Mouse (Mus musculus): ENCODE measurements around the gene Gls. TPM values are rescaled to one million over a fixed set of nuclear protein-coding genes. Genes with fewer than 3 reads are reported as not detected.

The Gls gene
- total and polyA plus RNA-seq, 2 experiments from 2014 or later: 13.7 to 83.4 TPM

DNA sequence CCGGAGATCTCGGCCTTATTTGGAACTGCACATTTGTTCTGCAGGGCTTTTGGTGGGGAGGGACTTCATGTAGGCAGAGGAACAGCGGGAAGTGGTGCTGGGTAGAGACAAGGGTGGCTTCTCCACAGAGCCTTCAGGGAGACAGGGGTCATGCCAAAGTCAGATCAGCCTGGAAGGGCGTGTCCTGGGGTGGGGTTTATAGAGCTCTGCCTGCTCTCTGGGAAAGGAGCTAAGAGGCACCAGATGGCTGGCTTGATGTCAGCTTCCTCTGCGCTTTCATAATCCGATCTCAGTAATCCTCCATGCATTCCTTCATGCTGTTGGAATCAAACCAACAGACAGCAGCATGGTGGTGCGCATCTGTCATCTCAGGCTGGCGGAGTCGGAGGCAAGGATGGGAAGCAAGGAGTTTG, 83.1 kb downstream of the Gls start:
- ATAC-seq (ENCODE audit: insufficient read depth, low read depth): peak; percentile 39; the same call in 1 of the 2 replicates
- H3K4me3 ChIP-seq (ENCODE audit: low read depth, low read length): no peak overlapping the region
- H3K4me1 ChIP-seq (ENCODE audit: control insufficient read depth, insufficient read depth): peaks cover 27% of the 10 kb centered on the region
- 35% methylated on average over 9 of the region's 9 CpGs for WGBS
- H3K27ac ChIP-seq (ENCODE audit: low read depth): peak overlapping the region; percentile 63
- H3K9me3 ChIP-seq (replicated peaks; ENCODE audit: control insufficient read depth, low read length): no peaks in the 10 kb centered on the region
- H3K27me3 ChIP-seq (ENCODE audit: control insufficient read depth, insufficient read depth, low read length): no peaks in the 10 kb centered on the region
- peaks cover 64% of the 10 kb centered on the region for H3K36me3 ChIP-seq (replicated peaks; ENCODE audit: control insufficient read depth, insufficient read depth, low read length)
- TF ChIP-seq CTCF (IDR thresholded peaks at IDR 0.05; ENCODE audit: low read depth): no peak
- no peak for TF ChIP-seq EP300 (IDR thresholded peaks at IDR 0.05; ENCODE audit: low read depth)
- peak; percentile 56 for DNase-seq (ENCODE audit: low spot score)
- no peak overlapping the region for H3K4me2 ChIP-seq (ENCODE audit: low read depth, low read length)
- no peak overlapping the region for H3K9ac ChIP-seq (replicated peaks; ENCODE audit: low read depth, low read length)

DNA sequence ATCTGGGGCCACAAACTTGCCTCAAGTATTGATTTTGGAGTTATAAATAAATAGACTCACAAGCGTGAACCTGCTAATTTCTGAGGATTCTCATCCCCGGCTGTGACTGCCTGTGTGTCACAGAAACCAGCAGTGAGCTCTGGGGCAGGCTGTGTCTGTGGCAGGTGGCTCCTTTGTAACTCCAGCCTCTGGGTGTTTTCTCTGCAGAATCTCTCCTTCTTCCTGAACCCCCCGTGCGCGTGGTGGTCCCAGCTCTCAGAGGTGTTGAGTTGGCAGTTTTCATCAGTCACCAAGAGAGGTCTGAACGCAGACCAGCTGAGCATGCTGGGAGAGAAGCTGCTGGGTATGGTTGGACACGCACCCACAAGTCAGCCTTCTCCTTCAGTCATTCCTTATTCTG, 84.3 kb downstream of the Gls start:
- TF ChIP-seq EP300 (IDR thresholded peaks at IDR 0.05; ENCODE audit: low read depth): no peak
- ATAC-seq (ENCODE audit: insufficient read depth, low read depth): no peak
- H3K36me3 ChIP-seq (replicated peaks; ENCODE audit: control insufficient read depth, insufficient read depth, low read length): peaks cover 65% of the 10 kb centered on the region
- no peak overlapping the region for H3K9ac ChIP-seq (replicated peaks; ENCODE audit: low read depth, low read length)
- H3K27ac ChIP-seq (ENCODE audit: low read depth): no peak overlapping the region
- DNase-seq (ENCODE audit: low spot score): no peak
- H3K9me3 ChIP-seq (replicated peaks; ENCODE audit: control insufficient read depth, low read length): no peaks in the 10 kb centered on the region
- no peak overlapping the region for H3K4me2 ChIP-seq (ENCODE audit: low read depth, low read length)
- H3K4me1 ChIP-seq (ENCODE audit: control insufficient read depth, insufficient read depth): peaks cover 27% of the 10 kb centered on the region
- H3K4me3 ChIP-seq (ENCODE audit: low read depth, low read length): no peak overlapping the region
- WGBS: 64% methylated on average over 7 of the region's 7 CpGs
- no peaks in the 10 kb centered on the region for H3K27me3 ChIP-seq (ENCODE audit: control insufficient read depth, insufficient read depth, low read length)

DNA sequence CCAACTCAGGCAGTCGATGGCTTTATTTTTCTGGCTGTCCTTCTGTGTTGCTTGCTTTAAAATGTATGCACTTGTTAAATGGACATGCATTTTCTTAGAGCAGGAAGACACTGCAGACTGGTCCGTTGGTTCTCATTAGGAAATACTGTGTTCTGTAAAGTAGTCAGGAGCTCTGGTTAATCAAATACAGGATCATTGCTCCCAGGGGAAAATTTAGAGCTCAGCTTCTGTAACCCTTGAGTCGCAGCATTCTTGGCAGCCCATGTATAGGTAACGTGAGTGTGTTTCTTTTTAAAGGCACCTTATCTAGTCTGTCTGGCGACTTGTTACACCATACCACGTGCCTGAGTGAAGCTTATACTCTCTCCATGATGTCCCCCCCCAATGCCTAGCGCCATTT, 84.9 kb downstream of the Gls start:
- no peak overlapping the region for H3K9ac ChIP-seq (replicated peaks; ENCODE audit: low read depth, low read length)
- ATAC-seq (ENCODE audit: insufficient read depth, low read depth) (no peak), DNase-seq (ENCODE audit: low spot score) (no peak)
- H3K4me3 ChIP-seq (ENCODE audit: low read depth, low read length): no peak overlapping the region
- no peak overlapping the region for H3K27ac ChIP-seq (ENCODE audit: low read depth)
- peaks cover 27% of the 10 kb centered on the region for H3K4me1 ChIP-seq (ENCODE audit: control insufficient read depth, insufficient read depth)
- TF ChIP-seq CTCF (IDR thresholded peaks at IDR 0.05; ENCODE audit: low read depth) (no peak), EP300 (IDR thresholded peaks at IDR 0.05; ENCODE audit: low read depth) (no peak)
- no peak overlapping the region for H3K4me2 ChIP-seq (ENCODE audit: low read depth, low read length)
- no peaks in the 10 kb centered on the region for H3K9me3 ChIP-seq (replicated peaks; ENCODE audit: control insufficient read depth, low read length)
- peaks cover 69% of the 10 kb centered on the region for H3K36me3 ChIP-seq (replicated peaks; ENCODE audit: control insufficient read depth, insufficient read depth, low read length)
- 35% methylated on average over 7 of the region's 7 CpGs for WGBS
- no peaks in the 10 kb centered on the region for H3K27me3 ChIP-seq (ENCODE audit: control insufficient read depth, insufficient read depth, low read length)

DNA sequence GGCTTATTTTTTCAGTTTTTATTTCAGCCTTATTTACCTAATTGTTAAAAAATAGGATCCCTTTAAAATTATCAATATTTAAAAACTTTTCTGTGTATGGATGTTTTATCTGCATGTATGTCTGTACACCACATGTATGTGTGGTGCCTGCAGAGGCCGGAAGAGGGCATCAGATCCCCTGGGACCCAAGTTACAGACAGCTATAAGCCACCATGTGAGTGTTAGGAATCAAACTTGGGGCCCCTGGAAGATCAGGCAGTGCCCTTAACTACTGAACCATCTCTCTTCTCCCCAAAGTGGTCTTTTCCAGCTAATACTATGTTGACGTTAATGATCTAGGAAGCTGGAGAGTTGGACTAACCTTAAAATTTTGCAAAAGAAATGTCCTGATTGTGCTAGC, 85.6 kb downstream of the Gls start:
- Histone ChIP-seq H3K27ac (ENCODE audit: low read depth) (no peak overlapping the region), H3K9ac (replicated peaks; ENCODE audit: low read depth, low read length) (no peak overlapping the region), H3K36me3 (replicated peaks; ENCODE audit: control insufficient read depth, insufficient read depth, low read length) (peaks cover 67% of the 10 kb centered on the region), H3K9me3 (replicated peaks; ENCODE audit: control insufficient read depth, low read length) (no peaks in the 10 kb centered on the region), H3K4me2 (ENCODE audit: low read depth, low read length) (no peak overlapping the region), H3K4me1 (ENCODE audit: control insufficient read depth, insufficient read depth) (peaks cover 27% of the 10 kb centered on the region), H3K4me3 (ENCODE audit: low read depth, low read length) (no peak overlapping the region), H3K27me3 (ENCODE audit: control insufficient read depth, insufficient read depth, low read length) (no peaks in the 10 kb centered on the region)
- TF ChIP-seq CTCF (IDR thresholded peaks at IDR 0.05; ENCODE audit: low read depth) (no peak), EP300 (IDR thresholded peaks at IDR 0.05; ENCODE audit: low read depth) (no peak)
- DNase-seq (ENCODE audit: low spot score) (no peak), ATAC-seq (ENCODE audit: insufficient read depth, low read depth) (no peak)
- 70% methylated on average over 2 of the region's 2 CpGs for whole genome bisulfite sequencing

DNA sequence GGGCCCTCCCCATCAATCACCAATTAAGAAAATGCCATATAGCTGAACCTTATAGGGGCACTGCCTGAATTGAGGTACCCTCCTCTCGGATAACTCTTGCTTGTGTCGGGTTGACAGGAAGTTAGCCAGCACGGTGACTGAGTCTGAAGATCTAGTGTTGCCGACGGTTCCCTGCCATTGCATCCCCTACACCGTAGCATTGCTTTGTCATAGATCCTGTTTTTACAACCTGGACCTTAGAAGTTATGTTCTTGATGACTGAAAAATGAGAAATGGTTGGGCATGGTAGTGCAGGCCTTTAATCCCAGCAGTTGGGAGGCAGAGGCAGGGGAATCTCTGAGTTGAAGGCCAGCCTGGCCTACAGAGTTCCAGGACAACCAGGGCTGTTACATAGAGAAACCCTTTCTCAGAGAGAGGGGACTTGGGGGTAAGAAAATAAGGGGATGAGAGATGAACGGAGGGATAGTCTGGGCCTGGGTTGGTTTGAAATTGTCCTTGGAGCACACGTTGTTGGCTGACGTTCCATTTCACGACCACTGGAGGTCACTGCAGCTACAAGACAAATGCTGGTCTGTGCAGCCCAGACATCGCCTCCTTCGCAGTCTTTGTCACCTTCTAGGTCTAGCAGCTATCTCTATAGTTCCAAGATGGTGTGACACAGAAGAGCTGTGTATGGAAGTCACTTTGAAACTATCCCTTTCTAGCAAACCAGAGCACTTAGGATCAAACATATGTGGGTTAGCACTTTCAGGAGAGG, 86.6 kb downstream of the Gls start:
- Histone ChIP-seq H3K36me3 (replicated peaks; ENCODE audit: control insufficient read depth, insufficient read depth, low read length) (peaks cover 61% of the 10 kb centered on the region), H3K9me3 (replicated peaks; ENCODE audit: control insufficient read depth, low read length) (no peaks in the 10 kb centered on the region), H3K9ac (replicated peaks; ENCODE audit: low read depth, low read length) (no peak overlapping the region), H3K4me1 (ENCODE audit: control insufficient read depth, insufficient read depth) (peaks cover 34% of the 10 kb centered on the region), H3K27ac (ENCODE audit: low read depth) (no peak overlapping the region), H3K4me3 (ENCODE audit: low read depth, low read length) (no peak overlapping the region), H3K27me3 (ENCODE audit: control insufficient read depth, insufficient read depth, low read length) (no peaks in the 10 kb centered on the region), H3K4me2 (ENCODE audit: low read depth, low read length) (no peak overlapping the region)
- 50% methylated on average over 12 of the region's 12 CpGs for WGBS
- peak; percentile 80 for DNase-seq (ENCODE audit: low spot score)
- TF ChIP-seq CTCF (IDR thresholded peaks at IDR 0.05; ENCODE audit: low read depth) (peak; percentile 85), EP300 (IDR thresholded peaks at IDR 0.05; ENCODE audit: low read depth) (no peak)
- ATAC-seq (ENCODE audit: insufficient read depth, low read depth): peak; percentile 57

GRCm38 (mm10) chr1:52144907-52145306, 88.1 kb downstream of the Gls start:
- DNase-seq (ENCODE audit: low spot score): no peak
- Histone ChIP-seq H3K27me3 (ENCODE audit: control insufficient read depth, insufficient read depth, low read length) (no peaks in the 10 kb centered on the region), H3K4me1 (ENCODE audit: control insufficient read depth, insufficient read depth) (peaks cover 27% of the 10 kb centered on the region), H3K4me2 (ENCODE audit: low read depth, low read length) (no peak overlapping the region), H3K4me3 (ENCODE audit: low read depth, low read length) (no peak overlapping the region), H3K27ac (ENCODE audit: low read depth) (no peak overlapping the region), H3K36me3 (replicated peaks; ENCODE audit: control insufficient read depth, insufficient read depth, low read length) (peaks cover 64% of the 10 kb centered on the region), H3K9ac (replicated peaks; ENCODE audit: low read depth, low read length) (no peak overlapping the region), H3K9me3 (replicated peaks; ENCODE audit: control insufficient read depth, low read length) (no peaks in the 10 kb centered on the region)
- no peak for ATAC-seq (ENCODE audit: insufficient read depth, low read depth)
- TF ChIP-seq CTCF (IDR thresholded peaks at IDR 0.05; ENCODE audit: low read depth): no peak
- no peak for TF ChIP-seq EP300 (IDR thresholded peaks at IDR 0.05; ENCODE audit: low read depth)
- 81% methylated on average over 10 of the region's 10 CpGs for WGBS

All from heart, postnatal 0 days (tissue).